Mouse (Mus musculus) layer of hippocampus, postnatal 14 days (tissue): ENCODE data around the gene Gm17093. TPM values are rescaled to one million over a fixed set of nuclear protein-coding genes. Genes with fewer than 3 reads are reported as not detected.
"Not testable (repeated sequence)": the region's sequence is repeated elsewhere in the genome, so short reads cannot be mapped to it uniquely, and the experiment has no call there.

ENCODE experiments used
- DNase-seq, 2 experiments: peaks; one replicate each; pipeline ENCODE4 v3.0.0; 2021 to 2022; ENCODE audit warnings: low spot score in 2 of 2, mixed read lengths in 1 of 2
- long read RNA-seq, 2 experiments: library from polyadenylated mRNA; stranded (forward); transcript quantifications; one replicate each; pipeline ENCODE4 v2.0.0; 2021
- total RNA-seq, 2 experiments: library from RNA; stranded (reverse); gene quantifications; 2 replicates each; pipeline ENCODE4 v1.2.3; 2021

Gene Gm17093
- total RNA-seq: not detected
- long read RNA-seq, experiment 1: 0 reads
- long read RNA-seq, experiment 2: 0 reads

GRCm38 (mm10) chr14:44517976-44518375, at the start of gene Gm17093:
TSS of gene Gm17093 (plus strand) at chr14:44518276.
- DNase-seq: not testable (repeated sequence)

GRCm38 (mm10) chr14:44492163-44492562, 25.9 kb upstream of the Gm17093 start, which contains the start of gene BC061237:
TSS of gene BC061237 (plus strand) at chr14:44492463.
- not testable (repeated sequence) for DNase-seq

GRCm38 (mm10) chr14:44547961-44548360, 29.9 kb downstream of the Gm17093 start:
- not testable (repeated sequence) for DNase-seq

Other genes starting within 250 kb of the Gm17093 start
- not detected for gene Gm8220, start 232.7 kb upstream of the Gm17093 start, total RNA-seq
- not detected for gene Gm5930, start 179.7 kb upstream of the Gm17093 start, total RNA-seq
- not detected for gene Gm8229, start 152.9 kb upstream of the Gm17093 start, total RNA-seq
- not detected for gene Gm3371, start 107.6 kb upstream of the Gm17093 start, total RNA-seq
- gene Gm8232, start 84.6 kb upstream of the Gm17093 start, total RNA-seq: not detected
- gene BC061237, start 25.8 kb upstream of the Gm17093 start, total RNA-seq: not detected
- not detected for gene Gm8247, start 64.9 kb downstream of the Gm17093 start, total RNA-seq
- gene Gm5624, start 109.7 kb downstream of the Gm17093 start, total RNA-seq: not detected
- not detected for gene Gm8257, start 188.2 kb downstream of the Gm17093 start, total RNA-seq
- gene Gm8267, start 232.1 kb downstream of the Gm17093 start, total RNA-seq: under 1 TPM in 1 of 2 experiments, not detected in 1; 0.21 TPM